Mouse (Mus musculus) kidney, adult 2 months (tissue): ENCODE results near the gene Atrnl1.

Source experiments
- CTCF ChIP-seq: fragments of 200-500 bp; conservative IDR thresholded peaks from 2 replicates; pipeline ENCODE4 v1.5.1; 2011; ENCODE audit warnings: low read depth, mild to moderate bottlenecking, control low read depth, low read length, moderate library complexity, mixed read lengths; ENCODE audit not compliant: insufficient read depth, insufficient read length
- POLR2A ChIP-seq: fragments of 200-500 bp; IDR thresholded peaks from one replicate; pipeline ENCODE4 v1.6.1; 2011; ENCODE audit warnings: low read depth, low read length, control low read depth

GRCm38 (mm10) chr19:57803483-57803820, 192.6 kb downstream of the Atrnl1 start:
- no peak for TF ChIP-seq CTCF
- no peak for TF ChIP-seq POLR2A
